In genomic region chrX:164980193-164980775, GRCm38 (mm10) we compare ENCODE assay signal across 8 mouse cellular contexts. TPM values are rescaled to one million over a fixed set of nuclear protein-coding genes. Genes with fewer than 3 reads are reported as not detected.
A peak's percentile ranks its signal among the peaks of the same experiment; 100 is the strongest.
DNase-seq lines count a peak whose midpoint lies in the region; ATAC-seq lines count a peak whose summit lies in the region.

Mospd2 (minus strand) TSS chrX:164980375.
Fancb (plus strand) TSS chrX:164980592.

- peak within 1 kb of the TSS; percentile 69 for H3K27ac ChIP-seq in brown adipose tissue, adult 24 weeks (replicated peaks; ENCODE audit: low read depth, low read length)
- H3K27ac ChIP-seq in heart, embryonic 14.5 days (replicated peaks in 1 of 2; ENCODE audit: control insufficient read depth in 1 of 2, insufficient read depth in 1 of 2, low read depth in 2 of 2, low read length in 2 of 2): peak within 1 kb of the TSS; percentile 29 to 53; a peak in 2 of 4 replicates
- H3K27ac ChIP-seq in liver, embryonic 13.5 days: peak within 1 kb of the TSS; percentile 43; the same call in 1 of the 2 replicates
- peak within 1 kb of the TSS; percentile 55 for H3K27ac ChIP-seq in stomach, embryonic 16.5 days (ENCODE audit: low read length)

- peak within 1 kb of the TSS; percentile 72 for H3K9ac ChIP-seq in heart, embryonic 14.5 days (ENCODE audit: low read length)
- peak within 1 kb of the TSS; percentile 73 for H3K9ac ChIP-seq in liver, embryonic 13.5 days
- H3K9ac ChIP-seq in stomach, embryonic 16.5 days (ENCODE audit: low read length): peak within 1 kb of the TSS; percentile 64

- H3K9me3 ChIP-seq in heart, embryonic 14.5 days (ENCODE audit: control insufficient read depth, low read length): no peaks in the 10 kb centered on the region
- no peaks in the 10 kb centered on the region for H3K9me3 ChIP-seq in liver, embryonic 13.5 days (replicated peaks)
- H3K9me3 ChIP-seq in stomach, embryonic 16.5 days (replicated peaks; ENCODE audit: control insufficient read depth, low read length): no peaks in the 10 kb centered on the region

- peak within 1 kb of the TSS; percentile 68 for H3K4me2 ChIP-seq in heart, embryonic 14.5 days (ENCODE audit: low read length)
- peak within 1 kb of the TSS; percentile 69 for H3K4me2 ChIP-seq in liver, embryonic 13.5 days
- peak within 1 kb of the TSS; percentile 58 for H3K4me2 ChIP-seq in stomach, embryonic 16.5 days (ENCODE audit: low read depth, low read length)

- ATAC-seq in heart, embryonic 14.5 days (ENCODE audit: insufficient number of reproducible peaks, insufficient read depth, low FRiP score, low read depth): peak; percentile 100
- ATAC-seq in liver, embryonic 13.5 days (ENCODE audit: low read depth): peak; percentile 98
- peak; percentile 99 for ATAC-seq in stomach, embryonic 16.5 days (ENCODE audit: insufficient read depth, low FRiP score)

- WGBS in heart, embryonic 14.5 days: 15% methylated on average over 22 of the region's 26 CpGs
- 13% methylated on average over 26 of the region's 26 CpGs for WGBS in liver, embryonic 13.5 days (ENCODE audit: insufficient replicate concordance)
- WGBS in stomach, embryonic 16.5 days: 13% methylated on average over 25 of the region's 26 CpGs

- H3K27me3 ChIP-seq in heart, embryonic 14.5 days (ENCODE audit: control insufficient read depth, insufficient read depth, low read length): no peaks in the 10 kb centered on the region
- H3K27me3 ChIP-seq in liver, embryonic 13.5 days: no peaks in the 10 kb centered on the region
- H3K27me3 ChIP-seq in stomach, embryonic 16.5 days (ENCODE audit: control insufficient read depth, insufficient read depth, low read length): no peaks in the 10 kb centered on the region

- peak; percentile 88 for DNase-seq in CD4-positive, CD25-positive, alpha-beta regulatory T cell, adult 2 months (ENCODE audit: low read depth, low spot score)
- peak; percentile 43 for DNase-seq in fat pad, adult 2 months (ENCODE audit: extremely low read depth, low read depth, low spot score)
- DNase-seq in kidney, postnatal 14 days: peak; percentile 93
- peak; percentile 84 for DNase-seq in liver, embryonic 13.5 days
- peak; percentile 64 for DNase-seq in neural tube, embryonic 10.5 days (ENCODE audit: extremely low spot score, low spot score)

- peak within 1 kb of the TSS; percentile 70 for H3K4me3 ChIP-seq in brown adipose tissue, adult 24 weeks (ENCODE audit: insufficient read depth, low read depth, low read length)
- peak within 1 kb of the TSS; percentile 61 to 64 for H3K4me3 ChIP-seq in heart, embryonic 14.5 days (ENCODE audit: control insufficient read depth in 1 of 2, insufficient read depth in 1 of 2, low read depth in 1 of 2, low read length in 2 of 2)
- peak within 1 kb of the TSS; percentile 66 for H3K4me3 ChIP-seq in liver, embryonic 13.5 days (replicated peaks)
- peak within 1 kb of the TSS; percentile 49 for H3K4me3 ChIP-seq in stomach, embryonic 16.5 days (replicated peaks; ENCODE audit: low read length)

- no peaks in the 10 kb centered on the region for H3K36me3 ChIP-seq in heart, embryonic 14.5 days (ENCODE audit: control insufficient read depth, insufficient read depth, low read length)
- no peaks in the 10 kb centered on the region for H3K36me3 ChIP-seq in liver, embryonic 13.5 days
- no peaks in the 10 kb centered on the region for H3K36me3 ChIP-seq in stomach, embryonic 16.5 days (ENCODE audit: control insufficient read depth, insufficient read depth, low read length)

- H3K4me1 ChIP-seq in brown adipose tissue, adult 24 weeks (ENCODE audit: control insufficient read depth, insufficient read depth, insufficient read length, low read length): peaks cover 2% of the 10 kb centered on the region; the same call in 1 of the 2 replicates
- peaks cover 0 to 4% of the 10 kb centered on the region in 2 experiments; a peak in 1 of 4 replicates for H3K4me1 ChIP-seq in heart, embryonic 14.5 days (ENCODE audit: control insufficient read depth in 2 of 2, insufficient read depth in 2 of 2, low read length in 2 of 2)
- H3K4me1 ChIP-seq in liver, embryonic 13.5 days (replicated peaks): peaks cover 3% of the 10 kb centered on the region
- no peaks in the 10 kb centered on the region; the same call in 1 of the 2 replicates for H3K4me1 ChIP-seq in stomach, embryonic 16.5 days (ENCODE audit: control insufficient read depth, insufficient read depth, low read length)

RNA-seq across cellular contexts. Expression of gene Mospd2, which starts in this region (rescaled TPM):
- polyA plus RNA-seq in brown adipose tissue, adult 24 weeks (2012; ENCODE audit: insufficient read depth, insufficient read length, missing spikeins): 10.2 and 13.5 TPM in 2 replicates
- 11.5 and 12.8 TPM in 2 replicates for polyA plus RNA-seq in heart, embryonic 14.5 days (2014; fragmentation: Nextera tagmentation; extraction: Ambion mirVana)
- polyA plus RNA-seq in liver, embryonic 13.5 days (2015; fragmentation: Nextera tagmentation; extraction: Ambion mirVana): 6.5 and 8.3 TPM in 2 replicates
- polyA plus RNA-seq in stomach, embryonic 16.5 days (2015; fragmentation: Nextera tagmentation; extraction: Ambion mirVana): 31.3 and 31.7 TPM in 2 replicates

RNA-seq across cellular contexts. Expression of gene Fancb, which starts in this region (rescaled TPM):
- 0.99 and 1.4 TPM in 2 replicates for polyA plus RNA-seq in brown adipose tissue, adult 24 weeks (2012; ENCODE audit: insufficient read depth, insufficient read length, missing spikeins)
- 5.2 and 5.8 TPM in 2 replicates for polyA plus RNA-seq in heart, embryonic 14.5 days (2014; fragmentation: Nextera tagmentation; extraction: Ambion mirVana)
- polyA plus RNA-seq in liver, embryonic 13.5 days (2015; fragmentation: Nextera tagmentation; extraction: Ambion mirVana): 6.4 and 8.4 TPM in 2 replicates
- 11.4 and 12.7 TPM in 2 replicates for polyA plus RNA-seq in stomach, embryonic 16.5 days (2015; fragmentation: Nextera tagmentation; extraction: Ambion mirVana)

Comparison
In these comparisons a context has a peak if more than half of its experiments do, and no peak if none do; other contexts are left out.
1. Peak in every context shown above with its lines: DNase-seq, ATAC-seq, H3K4me3 ChIP-seq and H3K27ac ChIP-seq.
2. DNase-seq: peak in every context shown above with its lines; median percentile 93 in kidney, postnatal 14 days; 88 in CD4-positive, CD25-positive, alpha-beta regulatory T cell, adult 2 months; 84 in liver, embryonic 13.5 days; 64 in neural tube, embryonic 10.5 days; 43 in fat pad, adult 2 months.